Mouse (Mus musculus): ENCODE results near the gene Nup85. TPM values are rescaled to one million over a fixed set of nuclear protein-coding genes. Genes with fewer than 3 reads are reported as not detected.

The Nup85 gene
- total and polyA plus RNA-seq, 3 experiments: 282 to 326 (median 290) TPM

DNA sequence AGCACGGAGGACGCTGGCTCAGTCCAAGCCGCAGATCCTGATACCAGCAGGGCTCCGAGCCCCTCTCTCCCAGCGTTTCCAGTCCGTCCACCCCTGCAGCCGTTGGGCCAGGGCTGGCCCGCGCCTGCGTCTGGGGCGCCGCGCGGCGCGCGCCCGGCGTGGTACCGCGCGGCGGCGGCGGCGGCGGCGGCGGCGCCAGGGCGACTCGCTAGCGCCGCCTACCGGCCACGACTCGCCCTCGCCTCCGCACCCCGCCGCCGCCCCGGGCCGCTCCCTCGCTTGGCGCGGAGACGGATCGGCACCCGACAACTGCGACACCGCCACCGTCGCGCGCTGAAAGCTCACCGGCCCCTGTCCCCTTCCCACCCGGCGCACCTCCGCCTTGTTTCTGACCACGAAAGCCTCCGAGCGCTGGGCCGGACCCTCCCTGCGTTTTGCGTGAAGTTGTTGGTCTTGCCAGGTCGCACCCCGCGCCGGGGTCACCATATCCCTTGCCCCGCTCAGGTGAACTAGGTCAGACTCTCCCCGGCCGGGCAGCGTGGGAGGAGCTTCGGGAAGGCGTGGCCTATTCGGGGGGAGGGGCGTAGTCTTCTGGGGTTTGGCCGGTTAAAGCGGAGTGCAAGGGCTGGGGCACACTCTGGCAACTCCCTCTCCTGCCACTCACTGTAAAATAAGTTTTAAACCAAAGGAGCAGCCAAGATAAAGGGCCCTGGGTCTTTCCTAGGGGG lies 48.3 kb downstream of the Nup85 start, which contains the start of gene Mif4gd:
Mif4gd (minus strand) TSS at position 560 of the 728 bp plus-strand sequence.
- peaks cover 30% of the 10 kb centered on the region for H3K79me2 ChIP-seq (replicated peaks; ENCODE audit: control insufficient read depth, extremely low read depth, insufficient read depth, poor library complexity, severe bottlenecking)
- H3K9me3 ChIP-seq (replicated peaks; ENCODE audit: low read length): no peaks in the 10 kb centered on the region
- peak within 1 kb of the TSS; percentile 97 for H3K27ac ChIP-seq (ENCODE audit: insufficient read depth, low read depth)
- TF ChIP-seq RCOR1 (conservative IDR thresholded peaks at IDR 0.05; ENCODE audit: low read depth, low read length) (0 out of 2 replicates have a peak, but pooled peaks have one; percentile 1), TBP (conservative IDR thresholded peaks at IDR 0.05; ENCODE audit: low read depth, low read length) (peak; percentile 12; the same call in 1 of the 2 replicates), NELFE (IDR thresholded peaks at IDR 0.05; ENCODE audit: low read depth, low read length) (peak; percentile 60), ZNF384 (IDR thresholded peaks at IDR 0.05; ENCODE audit: low read depth, low read length) (no peak), ELF1 (IDR thresholded peaks at IDR 0.05; ENCODE audit: low read depth, low read length) (peak; percentile 39; the same call in 1 of the 2 replicates), POLR2AphosphoS2 (IDR thresholded peaks at IDR 0.05; ENCODE audit: low read depth, low read length) (peak; percentile 98), GABPA (IDR thresholded peaks at IDR 0.05; ENCODE audit: insufficient replicate concordance, low read depth, low read length) (no peak), SMC3 (IDR thresholded peaks at IDR 0.05; ENCODE audit: low read depth, low read length) (peak; percentile 35), ETS1 (conservative IDR thresholded peaks at IDR 0.05; ENCODE audit: low read depth, low read length) (no peak), ZKSCAN1 (IDR thresholded peaks at IDR 0.05; ENCODE audit: borderline replicate concordance, low read depth, low read length) (no peak), USF2 (conservative IDR thresholded peaks at IDR 0.05; ENCODE audit: low read depth, low read length) (no peak; the same call in 1 of the 2 replicates), USF1 (IDR thresholded peaks at IDR 0.05; ENCODE audit: low read depth, low read length) (no peak), CHD2 (IDR thresholded peaks at IDR 0.05; ENCODE audit: low read length) (peak; percentile 72), NRF1 (IDR thresholded peaks at IDR 0.05; ENCODE audit: low read depth, low read length) (peak; percentile 81), HCFC1 (IDR thresholded peaks at IDR 0.05; ENCODE audit: low read depth, low read length) (peak; percentile 22; the same call in 1 of the 2 replicates), CHD1 (IDR thresholded peaks at IDR 0.05; ENCODE audit: low read depth, low read length) (no peak; the same call in 1 of the 2 replicates), TCF12 (IDR thresholded peaks at IDR 0.05; ENCODE audit: low read depth, low read length) (peak; percentile 67), POLR2A (IDR thresholded peaks at IDR 0.05; ENCODE audit: low read depth, low read length) (peak; percentile 93), IRF4 (IDR thresholded peaks at IDR 0.05; ENCODE audit: low read depth, low read length) (no peak; the same call in 1 of the 2 replicates), MAFK (IDR thresholded peaks at IDR 0.05; ENCODE audit: insufficient replicate concordance, low read length) (no peak), CTCF (conservative IDR thresholded peaks at IDR 0.05 in 1 of 2, IDR thresholded peaks at IDR 0.05 in 1 of 2; ENCODE audit: low read depth in 2 of 2, low read length in 2 of 2) (peak in 1 of 2 experiments; percentile 66; a peak in 2 of 4 replicates), MAZ (IDR thresholded peaks at IDR 0.05; ENCODE audit: low read depth, low read length) (no peak), E2F4 (IDR thresholded peaks at IDR 0.05; ENCODE audit: insufficient replicate concordance, low read depth, low read length) (no peak), JUND (conservative IDR thresholded peaks at IDR 0.05; ENCODE audit: low read depth, low read length) (no peak), KAT2A (IDR thresholded peaks at IDR 0.05; ENCODE audit: insufficient replicate concordance, low read length) (no peak), MXI1 (IDR thresholded peaks at IDR 0.05; ENCODE audit: low read depth, low read length) (peak; percentile 63; the same call in 1 of the 2 replicates), JUN (IDR thresholded peaks at IDR 0.05; ENCODE audit: insufficient read depth, low read depth, low read length) (no peak), RAD21 (IDR thresholded peaks at IDR 0.05; ENCODE audit: low read depth, low read length) (no peak; the same call in 1 of the 2 replicates), PAX5 (IDR thresholded peaks at IDR 0.05; ENCODE audit: low read length) (no peak), ZC3H11A (IDR thresholded peaks at IDR 0.05; ENCODE audit: low read depth, low read length) (no peak), BHLHE40 (IDR thresholded peaks at IDR 0.05; ENCODE audit: low read depth, low read length) (no peak), EP300 (IDR thresholded peaks at IDR 0.05; ENCODE audit: low read length) (no peak), SIN3A (IDR thresholded peaks at IDR 0.05; ENCODE audit: low read length) (peak; percentile 71), MAX (IDR thresholded peaks at IDR 0.05; ENCODE audit: low read length) (no peak; the same call in 1 of the 2 replicates), ZMIZ1 (IDR thresholded peaks at IDR 0.05; ENCODE audit: low read depth, low read length) (peak; percentile 92), MEF2A (IDR thresholded peaks at IDR 0.05; ENCODE audit: borderline replicate concordance, low read depth, low read length) (no peak; the same call in none of the 2 replicates), MYC (IDR thresholded peaks at IDR 0.05; ENCODE audit: low read depth, low read length) (no peak), UBTF (IDR thresholded peaks at IDR 0.05; ENCODE audit: low read depth, low read length) (peak; percentile 82; the same call in 1 of the 2 replicates)
- peak within 1 kb of the TSS; percentile 95 for H3K9ac ChIP-seq (ENCODE audit: insufficient read depth, low read depth)
- H3K27me3 ChIP-seq (replicated peaks): no peaks in the 10 kb centered on the region
- H3K4me2 ChIP-seq (ENCODE audit: insufficient read depth, low read depth, poor library complexity, severe bottlenecking): peak within 1 kb of the TSS; percentile 78
- peaks cover 31 to 85% of the 10 kb centered on the region in 2 experiments for H3K4me1 ChIP-seq (ENCODE audit: control insufficient read depth in 1 of 2, insufficient read depth in 2 of 2)
- in situ Hi-C loops (cut with MboI; ENCODE audit: low pct_ligation_motif_present, low pct_unique_long_range_greater_than_20kb, low sequenced_read_pairs) (loop anchor here (25.0 kb wide), 1 partner anchor 400 kb away; the partner anchor contains the start of gene Galk1), dilution Hi-C loops (cut with MboI; ENCODE audit: extremely low pct_ligation_motif_present, extremely low pct_unique_long_range_greater_than_20kb, low sequenced_read_pairs) (no loop called here)
- DNase-seq (ENCODE audit: extremely low read depth): peak; percentile 93
- peaks cover 69 to 82% of the 10 kb centered on the region in 2 experiments for H3K36me3 ChIP-seq (replicated peaks in 1 of 2; ENCODE audit: control insufficient read depth in 1 of 2, insufficient read depth in 1 of 2, low read length in 1 of 2)
- peak within 1 kb of the TSS; percentile 60 to 98 (median 75) for H3K4me3 ChIP-seq (replicated peaks in 1 of 3; ENCODE audit: low read depth in 2 of 3, low read length in 2 of 3, poor library complexity in 1 of 3)

Data from CH12.LX (cell line).